ENCODE assay signal across 8 mouse cellular contexts in genomic region chr8:84004533-84005201, GRCm38 (mm10). TPM values are rescaled to one million over a fixed set of nuclear protein-coding genes. Genes with fewer than 3 reads are reported as not detected.
DNase-seq lines count a peak whose midpoint lies in the region; ATAC-seq and TF ChIP-seq lines count a peak whose summit lies in the region.

No protein-coding gene starts in this region.

- TF ChIP-seq CTCF in lung, adult 2 months (IDR thresholded peaks at IDR 0.05; ENCODE audit: insufficient read depth, low read length) = no peak

- intact Hi-C loops in heart, postnatal 25 days (cut with DNase I) = loop anchor here (5.0 kb wide), 1 partner anchor 268 kb away; the partner anchor contains the start of gene Ccdc130

- peak overlapping the region; percentile 75 for H3K27ac ChIP-seq in forebrain, embryonic 15.5 days (replicated peaks)

- no peaks in the 10 kb centered on the region for H3K9me3 ChIP-seq in forebrain, embryonic 15.5 days

- WGBS in forebrain, embryonic 15.5 days = under 1% methylated on average over 30 of the region's 30 CpGs
- WGBS in lung, adult 2 months = under 1% methylated on average over 30 of the region's 30 CpGs

- H3K36me3 ChIP-seq in forebrain, embryonic 15.5 days = peaks cover 15% of the 10 kb centered on the region

- peak overlapping the region; percentile 59 for H3K4me3 ChIP-seq in forebrain, embryonic 15.5 days
- H3K4me3 ChIP-seq in lung, adult 2 months (replicated peaks; ENCODE audit: extremely low read depth, low read depth, low read length) = peak overlapping the region; percentile 50

- H3K4me2 ChIP-seq in forebrain, embryonic 15.5 days (replicated peaks) = peak overlapping the region; percentile 91

- peak; percentile 86 for ATAC-seq in forebrain, embryonic 15.5 days (replicated peaks)
- ATAC-seq in neutrophil, adult 5-6 weeks (ENCODE audit: extremely low read depth, insufficient number of reproducible peaks, low FRiP score, poor library complexity, severe bottlenecking) = peak; percentile 98

- H3K9ac ChIP-seq in forebrain, embryonic 15.5 days (replicated peaks) = peak overlapping the region; percentile 68

- TF ChIP-seq POLR2A in lung, adult 2 months (IDR thresholded peaks at IDR 0.05; ENCODE audit: borderline replicate concordance, extremely low read depth, low read depth, low read length) = peak; percentile 68; the same call in 1 of the 2 replicates

- peaks cover 29% of the 10 kb centered on the region for H3K4me1 ChIP-seq in forebrain, embryonic 15.5 days
- H3K4me1 ChIP-seq in lung, adult 2 months (ENCODE audit: control insufficient read depth, insufficient read depth, low read length) = no peaks in the 10 kb centered on the region; the same call in 1 of the 2 replicates

- peaks cover 14% of the 10 kb centered on the region for H3K27me3 ChIP-seq in forebrain, embryonic 15.5 days

- DNase-seq in ES-CJ7 (ENCODE audit: low read depth, low spot score) = peak; percentile 98
- DNase-seq in cerebellum, adult 11 months = peak; percentile 93
- DNase-seq in heart, postnatal 25 days (ENCODE audit: low spot score) = peak; percentile 91
- peak; percentile 90 to 95 for DNase-seq in layer of hippocampus, adult 18-20 months (ENCODE audit: low spot score in 2 of 2)
- DNase-seq in lung, adult 2 months = peak; percentile 92
- DNase-seq in thymus, adult 18-20 months = peak; percentile 93 to 94

RNA-seq across cellular contexts. Expression of gene 1700067K01Rik, which starts 3.4 kb away (rescaled TPM):
- 1.4 TPM in 2 replicates for polyA plus RNA-seq in forebrain, embryonic 15.5 days (2015; fragmentation: Nextera tagmentation; extraction: Ambion mirVana)
- under 1 TPM in 1 of 2 experiments, not detected in 1; 0.26 TPM for total RNA-seq in heart, postnatal 25 days (2021)
- total RNA-seq in layer of hippocampus, adult 18-20 months (2021) = under 1 TPM; 0.50 to 0.61 TPM
- 0.35 and 0.36 TPM in 2 replicates for polyA plus RNA-seq in lung, adult 2 months (2012; rRNA removed)
- 0.86 and 2.4 TPM in 2 replicates for total RNA-seq in neutrophil, adult 5-6 weeks (2017)

RNA-seq across cellular contexts. Expression of gene Samd1, which starts 7.2 kb away (rescaled TPM):
- 8.5 and 9.5 TPM in 2 replicates for polyA plus RNA-seq in forebrain, embryonic 15.5 days (2015; fragmentation: Nextera tagmentation; extraction: Ambion mirVana)
- total RNA-seq in heart, postnatal 25 days (2021) = 10 to 100 TPM; 27.4 to 30.9 TPM
- 10 to 100 TPM; 42.1 to 44.4 TPM for total RNA-seq in layer of hippocampus, adult 18-20 months (2021)
- polyA plus RNA-seq in lung, adult 2 months (2012; rRNA removed) = 37.0 and 37.9 TPM in 2 replicates
- 42.8 and 44.8 TPM in 2 replicates for total RNA-seq in neutrophil, adult 5-6 weeks (2017)

RNA-seq across cellular contexts. Expression of gene 2210011C24Rik, which starts 7.3 kb away (rescaled TPM):
- polyA plus RNA-seq in forebrain, embryonic 15.5 days (2015; fragmentation: Nextera tagmentation; extraction: Ambion mirVana) = not detected in 2 replicates
- 1 to 10 TPM; 2.8 to 3.1 TPM for total RNA-seq in heart, postnatal 25 days (2021)
- 1 to 10 TPM in 1 of 2 experiments, under 1 TPM in 1; 0.63 to 2.0 TPM for total RNA-seq in layer of hippocampus, adult 18-20 months (2021)
- polyA plus RNA-seq in lung, adult 2 months (2012; rRNA removed) = 29.5 and 57.0 TPM in 2 replicates
- not detected in 2 replicates for total RNA-seq in neutrophil, adult 5-6 weeks (2017)

RNA-seq across cellular contexts. Expression of gene Palm3, which starts 16.6 kb away (rescaled TPM):
- 0.94 and 2.6 TPM in 2 replicates for polyA plus RNA-seq in forebrain, embryonic 15.5 days (2015; fragmentation: Nextera tagmentation; extraction: Ambion mirVana)
- total RNA-seq in heart, postnatal 25 days (2021) = under 1 TPM; 0.28 to 0.36 TPM
- total RNA-seq in layer of hippocampus, adult 18-20 months (2021) = 1 to 10 TPM; 3.5 to 4.1 TPM
- polyA plus RNA-seq in lung, adult 2 months (2012; rRNA removed) = 0.42 and 0.89 TPM in 2 replicates
- total RNA-seq in neutrophil, adult 5-6 weeks (2017) = 0.25 and 0.35 TPM in 2 replicates

RNA-seq across cellular contexts. Expression of gene Prkaca, which starts 31.9 kb away (rescaled TPM):
- 169 and 178 TPM in 2 replicates for polyA plus RNA-seq in forebrain, embryonic 15.5 days (2015; fragmentation: Nextera tagmentation; extraction: Ambion mirVana)
- total RNA-seq in heart, postnatal 25 days (2021) = 100 to 1,000 TPM; 353 to 360 TPM
- total RNA-seq in layer of hippocampus, adult 18-20 months (2021) = 100 to 1,000 TPM; 274 to 277 TPM
- polyA plus RNA-seq in lung, adult 2 months (2012; rRNA removed) = 57.0 and 79.9 TPM in 2 replicates
- total RNA-seq in neutrophil, adult 5-6 weeks (2017) = 13.4 and 17.1 TPM in 2 replicates

Comparison
In these comparisons a context has a peak if more than half of its experiments do, and no peak if none do; other contexts are left out.
1. Peak in every context shown above with its lines: DNase-seq, ATAC-seq, H3K4me3 ChIP-seq and H3K27ac ChIP-seq.